Mouse (Mus musculus) thymus, postnatal 36 days (tissue): ENCODE measurements around the gene Cachd1.

Source experiments
- DNase-seq, 2 experiments: peaks; one replicate each; pipeline ENCODE4 v3.0.0; 2022; ENCODE audit warnings: mixed read lengths in 2 of 2

Gene Cachd1

GRCm38 (mm10) chr4:100879414-100879813 is 102.9 kb downstream of the Cachd1 start:
- DNase-seq, result no peak

- no peak for DNase-seq
Observed at GRCm38 (mm10) chr4:100880075-100880474, 103.6 kb downstream of the Cachd1 start.

GRCm38 (mm10) chr4:100885793-100886742 is 109.6 kb downstream of the Cachd1 start:
- DNase-seq, result no peak

GRCm38 (mm10) chr4:100886743-100887416 is 110.4 kb downstream of the Cachd1 start:
- no peak for DNase-seq

GRCm38 (mm10) chr4:100890106-100890970 is 113.9 kb downstream of the Cachd1 start:
- DNase-seq, result no peak

- no peak for DNase-seq
Observed at GRCm38 (mm10) chr4:100893739-100894138, 117.3 kb downstream of the Cachd1 start.

- DNase-seq, result no peak
Observed at GRCm38 (mm10) chr4:100894142-100894541, 117.7 kb downstream of the Cachd1 start.

- no peak for DNase-seq
Observed at GRCm38 (mm10) chr4:100896260-100897010, 120.0 kb downstream of the Cachd1 start.

- no peak for DNase-seq
Observed at GRCm38 (mm10) chr4:100897943-100898342, 121.5 kb downstream of the Cachd1 start.

GRCm38 (mm10) chr4:100909694-100910340 is 133.3 kb downstream of the Cachd1 start:
- no peak for DNase-seq

DNA sequence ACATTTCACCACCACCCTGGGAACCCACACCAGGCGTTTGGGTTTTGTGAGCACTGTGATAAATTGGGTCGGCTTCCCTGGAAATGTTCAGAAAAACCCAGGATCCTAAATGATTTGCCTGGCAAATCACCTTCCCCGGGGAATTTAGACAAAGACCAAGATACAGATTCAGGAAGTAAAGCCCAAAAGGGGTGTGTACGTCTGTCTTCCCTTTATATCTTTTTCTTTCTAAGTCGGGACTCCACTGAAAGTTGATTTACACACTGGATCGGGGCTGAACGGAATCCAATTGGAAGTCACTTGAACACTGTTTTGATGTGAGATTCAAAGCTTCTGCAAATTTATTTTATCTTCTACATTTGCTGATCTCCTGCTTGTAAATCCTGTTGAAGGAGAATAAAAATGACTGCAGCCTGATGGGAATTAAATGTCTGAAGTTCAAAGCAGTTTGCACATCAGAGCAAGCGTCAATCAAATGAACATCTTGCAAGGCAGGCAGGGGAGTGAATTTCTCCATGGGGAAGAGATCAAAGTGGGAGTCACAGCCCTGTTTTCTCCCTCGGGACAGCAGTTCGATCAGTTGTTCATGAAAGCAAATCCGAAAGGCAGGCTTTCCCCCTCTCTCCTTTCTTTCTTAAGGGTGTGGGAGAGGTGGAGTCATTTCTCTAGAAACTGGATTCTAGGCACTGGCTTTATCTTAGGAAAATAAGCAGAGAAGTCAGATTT is 134.3 kb downstream of the Cachd1 start:
- no peak for DNase-seq

DNA sequence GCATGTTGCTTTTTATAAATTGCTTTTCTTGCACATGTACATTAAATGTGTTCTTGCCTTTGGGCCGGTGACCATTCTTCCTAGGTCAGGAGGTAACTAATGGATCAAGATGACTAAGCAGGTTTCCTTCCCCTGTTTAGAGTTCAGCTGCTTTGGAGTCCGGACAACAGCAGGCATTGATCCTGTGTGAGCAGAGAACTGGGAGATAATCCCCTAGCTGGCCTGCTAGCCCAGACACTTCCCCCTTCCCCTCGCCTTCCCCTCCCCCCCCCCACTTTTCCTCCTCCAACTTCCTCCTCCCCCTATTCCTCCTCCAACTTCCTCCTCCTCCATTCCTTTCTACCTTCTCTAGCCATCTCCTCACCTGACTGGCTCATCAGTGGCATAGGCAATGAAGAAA is 135.2 kb downstream of the Cachd1 start:
- DNase-seq, result no peak

GRCm38 (mm10) chr4:100913666-100914065 is 137.2 kb downstream of the Cachd1 start:
- no peak for DNase-seq

DNA sequence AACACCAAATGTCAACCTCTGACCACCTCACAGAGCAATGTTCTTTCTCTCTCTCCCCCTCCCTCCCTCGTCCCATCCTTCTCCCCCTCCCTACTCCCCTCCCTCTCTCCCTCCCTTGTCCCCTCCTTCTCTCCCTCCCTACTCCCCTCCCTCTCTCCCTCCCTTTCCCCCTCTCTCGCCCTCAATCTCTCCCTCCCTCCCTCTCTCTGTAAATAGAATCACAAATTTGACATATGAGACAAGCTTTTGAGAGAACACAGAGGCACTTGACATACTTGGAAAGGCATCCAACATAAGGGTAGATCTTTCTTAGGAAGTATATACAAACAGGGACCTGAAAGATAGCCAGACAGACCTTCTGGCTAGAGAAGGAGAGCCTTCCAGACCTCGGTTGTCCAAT is 138.1 kb downstream of the Cachd1 start:
- no peak for DNase-seq

DNA sequence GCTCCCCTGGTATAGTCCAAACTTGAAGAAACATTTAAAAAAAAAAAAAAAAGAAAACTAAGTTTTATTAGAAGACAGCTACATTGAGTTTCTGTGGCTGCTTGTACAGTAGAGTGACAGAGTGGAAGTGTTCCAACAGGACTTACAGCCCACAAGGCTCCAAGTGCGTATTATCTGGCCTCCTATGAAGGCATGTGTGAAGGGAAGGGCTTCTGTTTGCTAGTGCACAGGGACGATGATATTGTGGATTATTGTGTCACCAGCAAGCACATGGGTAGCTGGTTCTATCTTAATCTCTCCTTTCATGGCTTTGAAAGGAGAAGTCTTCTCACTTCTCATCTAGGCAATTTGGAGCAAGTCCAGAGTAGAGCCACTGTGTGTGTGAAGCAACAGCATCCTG is 138.6 kb downstream of the Cachd1 start:
- DNase-seq, result no peak

- DNase-seq, result no peak
Observed at GRCm38 (mm10) chr4:100917511-100917910, 141.0 kb downstream of the Cachd1 start.

- DNase-seq, result no peak
Observed at GRCm38 (mm10) chr4:100920413-100920812, 143.9 kb downstream of the Cachd1 start.

DNA sequence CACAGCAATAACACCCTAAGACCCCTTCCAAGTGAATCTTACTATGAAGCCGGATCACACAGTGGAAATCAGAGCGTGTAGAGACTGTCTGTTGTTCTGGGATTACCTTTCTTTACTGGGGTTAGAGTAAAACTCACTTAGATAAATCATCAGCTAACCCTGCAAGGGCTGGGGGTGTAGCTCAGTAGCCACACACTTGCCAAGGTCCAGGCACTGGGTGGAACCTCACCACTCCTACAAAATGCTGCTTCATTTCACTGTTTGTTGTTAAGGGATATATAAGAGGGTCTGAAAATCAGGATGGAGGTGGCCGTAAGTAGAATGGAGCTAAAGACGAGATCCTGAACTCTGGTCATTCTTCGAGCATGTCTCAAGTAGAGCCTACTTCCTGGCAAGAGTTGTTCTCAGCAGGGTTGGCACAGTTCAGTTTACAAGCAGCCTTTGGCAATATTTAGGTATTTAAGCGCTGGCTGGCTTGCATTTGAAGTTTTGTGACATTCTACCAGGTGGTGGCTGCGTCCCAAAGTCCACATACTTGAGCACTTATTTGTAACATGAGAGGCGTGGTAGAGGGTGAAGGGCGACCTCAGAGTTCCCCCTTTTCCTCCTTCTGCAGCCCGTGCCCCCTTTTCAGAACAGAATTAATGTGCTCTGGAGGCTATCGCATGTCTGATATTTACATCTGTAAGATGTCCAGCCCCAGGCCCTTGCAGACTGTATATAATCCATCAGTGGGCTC is 146.5 kb downstream of the Cachd1 start:
- DNase-seq, result no peak

- no peak for DNase-seq
Observed at GRCm38 (mm10) chr4:100923598-100923997, 147.1 kb downstream of the Cachd1 start.

- DNase-seq, result no peak
Observed at GRCm38 (mm10) chr4:100924276-100924675, 147.8 kb downstream of the Cachd1 start.
